Mouse (Mus musculus): ENCODE measurements at regions not wholly inside any gene's neighbourhood (a gene's known extent, or its start where the extent isn't known, plus 50 kb on each side); places are given as distances from the start of the nearest gene placed in this dataset.
A peak's percentile ranks its signal among the peaks of the same experiment; 100 is the strongest.

DNA sequence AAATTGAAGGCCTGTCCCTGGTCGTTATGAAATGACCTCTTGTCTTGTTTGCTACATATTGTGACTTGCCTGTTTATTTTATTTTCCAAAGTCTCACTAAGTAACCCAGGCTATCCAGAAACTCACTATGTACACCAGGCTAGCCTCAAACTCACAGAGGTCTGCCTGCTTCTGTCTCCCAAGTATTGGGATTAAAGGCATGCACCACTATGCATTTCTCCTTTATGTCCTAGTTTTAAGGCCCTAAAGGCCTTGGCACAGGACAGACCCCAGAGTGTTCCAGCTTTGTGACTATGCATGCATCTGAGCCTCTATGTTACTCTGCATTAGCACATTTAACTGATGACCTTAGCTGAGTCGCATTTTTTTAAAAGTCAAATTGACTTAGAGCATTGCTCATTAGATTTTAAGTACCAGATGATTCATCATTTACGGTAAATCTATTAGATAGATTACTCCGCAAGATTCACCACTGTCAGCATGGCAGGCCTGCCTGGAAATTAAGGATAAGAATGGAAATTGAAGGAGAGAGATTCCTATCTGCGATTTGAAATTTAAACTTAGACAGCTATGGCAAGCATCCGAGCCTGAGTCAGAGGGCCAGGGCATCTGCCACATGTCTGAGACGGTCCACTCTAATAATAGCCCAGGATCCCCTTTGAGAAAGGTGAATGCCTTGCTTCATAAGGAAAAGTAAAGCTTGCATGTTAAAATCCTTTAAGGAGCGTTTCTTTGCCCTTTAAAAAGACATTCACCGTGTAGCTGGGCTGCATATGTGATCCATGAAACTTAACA lies 78.0 kb upstream of the Otud4 start:
- 44% methylated on average over 9 of the region's 9 CpGs for WGBS
- Histone ChIP-seq H3K4me2 (replicated peaks) (peak overlapping the region; percentile 35), H3K27ac (replicated peaks) (peak overlapping the region; percentile 88)

GRCm38 (mm10) chr8:79559516-79559915 lies 79.9 kb upstream of the Otud4 start:
- H3K27ac ChIP-seq (replicated peaks): no peak overlapping the region
- H3K4me1 ChIP-seq: peaks cover 12% of the 10 kb centered on the region
- H3K9me3 ChIP-seq (replicated peaks): no peaks in the 10 kb centered on the region
- no peaks in the 10 kb centered on the region for H3K36me3 ChIP-seq
- no peaks in the 10 kb centered on the region for H3K27me3 ChIP-seq
- H3K4me3 ChIP-seq (replicated peaks): no peak overlapping the region
- no peak overlapping the region for H3K4me2 ChIP-seq (replicated peaks)
- WGBS: 94% methylated on average over 6 of the region's 6 CpGs
- ATAC-seq (ENCODE audit: insufficient number of reproducible peaks, low FRiP score, low TSS enrichment, low read depth): no peak
- no peak overlapping the region for H3K9ac ChIP-seq

More for the DNA sequence above, 78.0 kb upstream of the Otud4 start:
- Histone ChIP-seq H3K4me1 (peaks cover 12% of the 10 kb centered on the region), H3K9ac (no peak overlapping the region), H3K36me3 (no peaks in the 10 kb centered on the region), H3K9me3 (replicated peaks) (no peaks in the 10 kb centered on the region), H3K4me3 (replicated peaks) (peak overlapping the region; percentile 3; the same call in 1 of the 2 replicates), H3K27me3 (no peaks in the 10 kb centered on the region)
- ATAC-seq (ENCODE audit: insufficient number of reproducible peaks, low FRiP score, low TSS enrichment, low read depth): no peak

DNA sequence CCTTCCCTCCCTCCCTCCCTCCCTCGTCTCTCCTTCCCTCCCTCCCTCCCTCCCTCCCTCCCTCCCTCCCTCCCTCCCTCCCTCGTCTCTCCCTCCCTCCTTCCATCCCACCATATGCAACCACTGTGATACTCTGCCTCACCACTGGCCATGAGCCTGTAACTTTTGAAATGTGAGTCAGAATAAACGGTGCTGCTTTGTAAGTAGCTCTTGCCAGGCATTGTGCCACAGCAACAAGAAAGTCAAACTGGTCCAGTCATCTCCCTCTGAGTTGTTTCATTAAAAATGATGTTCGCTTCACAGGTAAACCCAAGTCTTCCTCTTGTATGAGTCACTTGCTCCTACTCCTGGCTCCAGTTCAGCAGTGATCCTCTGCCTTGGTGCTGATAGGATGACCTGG lies 85.1 kb upstream of the Otud4 start:
- 78% methylated on average over 2 of the region's 4 CpGs for WGBS
- no peak for ATAC-seq (ENCODE audit: insufficient number of reproducible peaks, low FRiP score, low TSS enrichment, low read depth)

DNA sequence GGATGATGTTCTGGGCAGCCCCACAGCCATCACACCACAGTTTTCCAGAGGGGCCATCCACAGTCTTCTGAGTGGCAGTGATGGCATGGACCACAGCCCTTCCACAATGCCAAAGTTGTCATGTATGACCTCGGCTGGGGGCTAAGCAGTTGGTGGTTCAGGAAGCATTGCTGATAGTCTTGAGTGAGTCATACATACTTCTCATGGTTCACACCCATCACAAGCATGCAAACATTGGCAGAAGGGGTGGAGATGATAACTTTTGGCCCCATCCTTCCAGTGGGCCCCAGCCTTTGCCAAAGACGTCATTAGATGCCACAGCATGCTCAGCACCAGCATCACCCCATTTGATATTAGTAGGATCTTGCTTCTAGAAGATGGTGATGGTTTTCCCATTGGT lies 89.3 kb upstream of the Otud4 start:
- H3K27me3 ChIP-seq: no peaks in the 10 kb centered on the region
- H3K4me2 ChIP-seq (replicated peaks): no peak overlapping the region
- ATAC-seq (ENCODE audit: insufficient number of reproducible peaks, low FRiP score, low TSS enrichment, low read depth): no peak
- 81% methylated on average over 2 of the region's 2 CpGs for WGBS
- no peaks in the 10 kb centered on the region for H3K9me3 ChIP-seq (replicated peaks)
- H3K4me1 ChIP-seq: no peaks in the 10 kb centered on the region
- no peak overlapping the region for H3K9ac ChIP-seq
- no peak overlapping the region for H3K27ac ChIP-seq (replicated peaks)
- H3K36me3 ChIP-seq: no peaks in the 10 kb centered on the region
- no peak overlapping the region for H3K4me3 ChIP-seq (replicated peaks)

More for the DNA sequence above, 85.1 kb upstream of the Otud4 start:
- Histone ChIP-seq H3K4me3 (replicated peaks) (no peak overlapping the region), H3K36me3 (no peaks in the 10 kb centered on the region), H3K9me3 (replicated peaks) (no peaks in the 10 kb centered on the region), H3K27ac (replicated peaks) (no peak overlapping the region), H3K4me2 (replicated peaks) (no peak overlapping the region), H3K9ac (no peak overlapping the region), H3K27me3 (no peaks in the 10 kb centered on the region), H3K4me1 (no peaks in the 10 kb centered on the region)

GRCm38 (mm10) chr8:79548156-79548555 lies 91.3 kb upstream of the Otud4 start:
- no peak overlapping the region for H3K4me3 ChIP-seq (replicated peaks)
- H3K9me3 ChIP-seq (replicated peaks): no peaks in the 10 kb centered on the region
- no peak for ATAC-seq (ENCODE audit: insufficient number of reproducible peaks, low FRiP score, low TSS enrichment, low read depth)
- 82% methylated on average over 6 of the region's 6 CpGs for WGBS
- H3K27ac ChIP-seq (replicated peaks): no peak overlapping the region
- no peaks in the 10 kb centered on the region for H3K36me3 ChIP-seq
- no peak overlapping the region for H3K9ac ChIP-seq
- no peak overlapping the region for H3K4me2 ChIP-seq (replicated peaks)
- H3K4me1 ChIP-seq: 0 out of 2 replicates have a peak, but pooled peaks cover 3% of the 10 kb centered on the region
- H3K27me3 ChIP-seq: no peaks in the 10 kb centered on the region

DNA sequence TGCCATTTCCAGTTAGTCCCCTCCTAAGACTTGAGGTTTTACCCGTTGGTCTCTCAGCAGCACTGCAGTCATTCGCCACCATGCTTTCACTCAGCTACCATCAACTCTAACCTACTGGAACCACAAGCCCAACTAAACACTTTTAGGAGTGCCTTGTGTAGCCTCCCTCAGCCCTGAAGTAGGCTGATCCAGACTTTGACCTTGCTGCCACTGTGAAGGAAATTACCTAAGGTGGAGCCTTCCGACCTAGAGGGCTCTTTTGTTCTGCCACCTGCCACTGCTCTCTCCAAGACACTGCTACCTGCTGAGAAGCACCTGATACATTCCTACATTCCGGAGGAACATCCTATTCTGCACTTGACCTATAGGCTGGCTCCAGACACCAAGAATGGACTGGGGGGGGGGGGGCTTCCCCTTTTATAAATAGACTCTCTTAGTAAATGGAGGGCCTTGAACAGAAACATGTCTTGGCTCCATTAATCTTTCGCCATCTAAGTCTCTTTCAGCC lies 93.5 kb upstream of the Otud4 start:
- Histone ChIP-seq H3K9ac (no peak overlapping the region), H3K4me1 (0 out of 2 replicates have a peak, but pooled peaks cover 6% of the 10 kb centered on the region), H3K36me3 (no peaks in the 10 kb centered on the region), H3K27me3 (no peaks in the 10 kb centered on the region), H3K27ac (replicated peaks) (no peak overlapping the region), H3K4me2 (replicated peaks) (no peak overlapping the region), H3K9me3 (replicated peaks) (no peaks in the 10 kb centered on the region), H3K4me3 (replicated peaks) (no peak overlapping the region)
- 88% methylated on average over 5 of the region's 5 CpGs for WGBS
- ATAC-seq (ENCODE audit: insufficient number of reproducible peaks, low FRiP score, low TSS enrichment, low read depth): no peak

GRCm38 (mm10) chr8:79542461-79542860 lies 97.0 kb upstream of the Otud4 start:
- 53% methylated on average over 2 of the region's 2 CpGs for WGBS

GRCm38 (mm10) chr8:79540053-79540452 lies 99.4 kb upstream of the Otud4 start:
- ATAC-seq (ENCODE audit: insufficient number of reproducible peaks, low FRiP score, low TSS enrichment, low read depth): no peak
- Histone ChIP-seq H3K4me1 (0 out of 2 replicates have a peak, but pooled peaks cover 6% of the 10 kb centered on the region), H3K27ac (replicated peaks) (no peak overlapping the region), H3K27me3 (no peaks in the 10 kb centered on the region), H3K9ac (no peak overlapping the region), H3K9me3 (replicated peaks) (no peaks in the 10 kb centered on the region), H3K4me2 (replicated peaks) (no peak overlapping the region), H3K4me3 (replicated peaks) (no peak overlapping the region), H3K36me3 (no peaks in the 10 kb centered on the region)
- WGBS: 82% methylated on average over 4 of the region's 4 CpGs

More at GRCm38 (mm10) chr8:79542461-79542860, 97.0 kb upstream of the Otud4 start:
- Histone ChIP-seq H3K27ac (replicated peaks) (no peak overlapping the region), H3K4me2 (replicated peaks) (no peak overlapping the region), H3K36me3 (no peaks in the 10 kb centered on the region), H3K9me3 (replicated peaks) (no peaks in the 10 kb centered on the region), H3K27me3 (no peaks in the 10 kb centered on the region), H3K4me3 (replicated peaks) (no peak overlapping the region), H3K9ac (no peak overlapping the region), H3K4me1 (0 out of 2 replicates have a peak, but pooled peaks cover 6% of the 10 kb centered on the region)
- no peak for ATAC-seq (ENCODE audit: insufficient number of reproducible peaks, low FRiP score, low TSS enrichment, low read depth)

DNA sequence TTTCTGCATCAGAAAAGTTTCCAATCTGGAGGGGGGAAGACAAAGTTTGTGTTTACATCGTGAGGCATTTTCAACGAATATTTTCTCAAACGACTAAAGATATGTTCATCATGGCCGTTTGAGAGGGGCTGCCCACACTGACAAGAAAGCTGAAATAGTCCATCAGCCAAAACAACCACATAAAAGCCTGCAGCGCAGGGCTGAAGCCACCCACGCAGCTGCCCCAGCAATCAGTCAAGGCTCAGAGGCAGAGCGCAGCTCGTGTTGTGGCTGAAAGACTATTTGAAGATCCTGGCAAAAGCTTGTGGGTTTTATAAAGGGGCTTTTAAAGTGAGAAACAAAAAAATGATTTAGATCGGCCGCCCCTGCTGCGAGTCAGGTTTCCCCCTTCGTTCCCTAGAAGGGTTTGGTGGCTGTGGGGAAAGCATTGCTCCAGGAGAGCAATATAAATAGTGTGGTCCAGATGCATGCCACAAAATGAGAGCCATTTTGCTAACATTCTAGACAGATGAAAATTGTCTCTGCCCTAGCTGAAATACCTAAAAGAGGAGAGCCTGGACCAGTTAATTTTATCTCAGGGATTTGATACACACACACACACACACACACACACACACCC lies 105.0 kb upstream of the Otud4 start:
- H3K36me3 ChIP-seq: no peaks in the 10 kb centered on the region
- no peak overlapping the region for H3K4me2 ChIP-seq (replicated peaks)
- peaks cover 5% of the 10 kb centered on the region; the same call in 1 of the 2 replicates for H3K4me1 ChIP-seq
- 35% methylated on average over 12 of the region's 12 CpGs for WGBS
- peak; percentile 85 for ATAC-seq (ENCODE audit: insufficient number of reproducible peaks, low FRiP score, low TSS enrichment, low read depth)
- no peaks in the 10 kb centered on the region for H3K27me3 ChIP-seq
- peak overlapping the region; percentile 18 for H3K27ac ChIP-seq (replicated peaks)
- H3K9ac ChIP-seq: no peak overlapping the region
- no peaks in the 10 kb centered on the region for H3K9me3 ChIP-seq (replicated peaks)
- no peak overlapping the region for H3K4me3 ChIP-seq (replicated peaks)

DNA sequence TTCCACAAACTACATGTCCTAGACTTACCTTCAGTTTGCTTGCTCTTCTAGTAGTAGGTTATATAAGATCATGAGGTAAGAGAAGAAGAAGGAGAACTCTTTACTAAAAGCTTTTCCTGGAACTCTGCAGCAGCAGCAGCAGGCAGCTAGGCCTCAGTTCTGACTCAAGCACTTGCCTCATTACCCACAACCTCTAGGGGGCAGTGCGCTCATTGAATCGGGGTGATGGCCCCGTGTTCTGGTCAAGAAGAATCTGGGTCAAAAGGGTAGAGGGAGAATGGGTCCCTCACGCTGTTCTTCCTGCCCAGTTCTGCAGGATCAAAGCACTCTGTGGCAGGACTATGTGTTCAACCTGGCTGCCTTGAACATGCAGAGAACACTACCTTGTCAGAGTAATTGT lies 109.9 kb upstream of the Otud4 start:
- peaks cover 5% of the 10 kb centered on the region; the same call in 1 of the 2 replicates for H3K4me1 ChIP-seq
- H3K27ac ChIP-seq (replicated peaks): no peak overlapping the region
- no peaks in the 10 kb centered on the region for H3K9me3 ChIP-seq (replicated peaks)
- no peak for ATAC-seq (ENCODE audit: insufficient number of reproducible peaks, low FRiP score, low TSS enrichment, low read depth)
- H3K4me2 ChIP-seq (replicated peaks): no peak overlapping the region
- H3K9ac ChIP-seq: no peak overlapping the region
- no peak overlapping the region for H3K4me3 ChIP-seq (replicated peaks)
- 39% methylated on average over 4 of the region's 4 CpGs for WGBS
- H3K27me3 ChIP-seq: no peaks in the 10 kb centered on the region
- no peaks in the 10 kb centered on the region for H3K36me3 ChIP-seq

- WGBS: 26% methylated on average over 1 of the region's 1 CpGs
- Histone ChIP-seq H3K27me3 (no peaks in the 10 kb centered on the region), H3K27ac (replicated peaks) (peak overlapping the region; percentile 45), H3K4me1 (0 out of 2 replicates have a peak, but pooled peaks cover 9% of the 10 kb centered on the region), H3K4me3 (replicated peaks) (no peak overlapping the region), H3K4me2 (replicated peaks) (no peak overlapping the region), H3K9me3 (replicated peaks) (no peaks in the 10 kb centered on the region), H3K9ac (no peak overlapping the region), H3K36me3 (no peaks in the 10 kb centered on the region)
- ATAC-seq (ENCODE audit: insufficient number of reproducible peaks, low FRiP score, low TSS enrichment, low read depth): no peak
These were observed 117.4 kb upstream of the Otud4 start for GRCm38 (mm10) chr8:79522040-79522439.
